Mouse (Mus musculus): Measurements from ENCODE around the gene Rsf1. TPM values are rescaled to one million over a fixed set of nuclear protein-coding genes. Genes with fewer than 3 reads are reported as not detected.
A peak's percentile ranks its signal among the peaks of the same experiment; 100 is the strongest.

The Rsf1 gene
- polyA plus RNA-seq, 1 experiment from 2014 or later, result 38.0 TPM

DNA sequence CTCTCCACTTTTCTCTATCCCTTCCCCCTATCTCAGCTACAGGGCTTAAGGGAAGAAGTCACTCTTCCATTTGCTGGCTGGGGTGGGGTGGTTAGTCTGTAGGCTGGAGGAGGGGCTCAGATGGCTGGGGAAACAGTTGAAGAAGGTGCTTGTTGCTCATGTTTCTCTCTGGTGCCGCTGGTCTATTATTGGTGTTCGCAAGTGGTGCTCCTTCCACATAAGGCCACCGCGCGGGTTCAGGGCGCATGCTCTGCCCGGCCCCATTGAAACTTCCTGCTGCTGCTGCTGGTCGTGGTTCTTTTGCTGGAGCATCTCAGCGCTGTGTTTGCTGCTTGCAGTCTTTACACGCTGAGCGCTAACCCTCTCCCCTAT is 1.1 kb downstream of the Rsf1 start:
- ATAC-seq (ENCODE audit: low FRiP score), result peak; percentile 55
- no peaks in the 10 kb centered on the region for H3K36me3 ChIP-seq (replicated peaks)
- H3K4me2 ChIP-seq, result peak overlapping the region; percentile 85
- H3K9ac ChIP-seq, result peak overlapping the region; percentile 99
- peaks cover 11% of the 10 kb centered on the region for H3K4me1 ChIP-seq
- H3K9me3 ChIP-seq, result no peaks in the 10 kb centered on the region
- no peaks in the 10 kb centered on the region for H3K27me3 ChIP-seq
- H3K4me3 ChIP-seq (replicated peaks), result peak overlapping the region; percentile 99
- WGBS, result under 1% methylated on average over 11 of the region's 11 CpGs
- peak overlapping the region; percentile 99 for H3K27ac ChIP-seq

DNA sequence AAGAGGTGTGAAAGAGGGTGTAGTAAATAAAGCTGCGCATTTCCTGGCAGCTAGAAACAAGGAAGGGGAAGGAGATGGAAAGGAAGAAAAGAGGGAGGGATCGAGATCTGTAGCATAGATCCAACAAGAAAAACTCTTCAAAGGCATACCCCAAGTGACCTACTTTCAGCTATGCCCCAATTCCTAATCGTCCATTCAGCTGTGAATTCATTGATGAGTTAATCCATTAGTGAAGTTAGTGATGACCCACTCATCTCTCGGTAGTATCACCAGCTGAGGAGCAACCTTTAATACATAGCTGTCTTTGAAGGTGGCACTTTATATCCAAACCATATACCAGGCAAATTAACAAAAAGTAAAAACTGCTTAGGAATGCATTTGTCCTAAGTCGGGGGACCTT is 8.8 kb downstream of the Rsf1 start:
- Histone ChIP-seq H3K36me3 (replicated peaks) (peaks cover 8% of the 10 kb centered on the region), H3K9ac (no peak overlapping the region), H3K27ac (no peak overlapping the region), H3K9me3 (no peaks in the 10 kb centered on the region), H3K4me1 (peaks cover 8% of the 10 kb centered on the region), H3K4me2 (no peak overlapping the region), H3K27me3 (no peaks in the 10 kb centered on the region), H3K4me3 (replicated peaks) (no peak overlapping the region)
- no peak for ATAC-seq (ENCODE audit: low FRiP score)
- 71% methylated on average over 5 of the region's 5 CpGs for WGBS

DNA sequence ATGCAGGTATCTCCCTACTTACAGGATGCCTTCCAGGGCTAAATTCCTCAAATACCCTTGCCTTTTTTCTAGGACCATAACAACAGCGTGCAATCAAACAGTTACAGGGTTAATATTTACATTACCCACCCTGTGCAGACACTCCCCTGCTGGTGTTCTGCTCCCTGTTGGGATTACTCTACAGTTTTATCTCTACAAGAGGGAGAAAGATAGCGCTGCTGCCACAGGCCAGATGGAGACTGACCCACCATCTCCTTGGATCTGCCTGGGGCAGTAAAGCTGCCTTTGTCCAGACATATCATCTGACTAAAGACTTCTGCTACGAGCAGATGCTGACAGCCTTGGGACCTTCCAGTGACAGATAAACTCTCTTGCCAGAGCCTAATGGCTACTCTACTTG is 10.8 kb downstream of the Rsf1 start:
- Histone ChIP-seq H3K9ac (no peak overlapping the region), H3K27ac (0 out of 2 replicates have a peak overlapping the region, but pooled peaks have one; percentile 19)
- 70% methylated on average over 3 of the region's 3 CpGs for WGBS

DNA sequence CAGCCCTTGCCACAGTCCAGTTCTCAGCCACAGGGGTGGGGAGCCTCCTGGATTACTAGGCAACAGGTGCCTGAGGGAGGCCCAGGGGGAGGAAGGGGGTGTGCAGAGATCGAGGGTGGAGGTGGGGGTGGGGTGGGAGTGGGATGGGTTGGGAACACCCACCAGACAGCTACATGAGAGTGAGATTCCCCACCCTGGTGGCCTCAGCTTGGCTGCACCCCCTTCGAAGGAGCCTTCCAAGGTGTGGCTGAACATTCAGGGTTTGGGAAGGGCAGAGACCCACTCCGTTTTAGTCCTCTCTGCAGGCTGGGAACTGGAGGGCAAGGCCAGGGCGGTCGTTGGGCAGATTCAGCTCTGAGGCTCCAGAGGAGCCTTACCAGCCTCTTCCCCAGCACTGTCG is 11.6 kb downstream of the Rsf1 start:
- 92% methylated on average over 6 of the region's 6 CpGs for WGBS
- H3K4me3 ChIP-seq (replicated peaks), result no peak overlapping the region
- 0 out of 2 replicates have a peak, but pooled peaks cover 3% of the 10 kb centered on the region for H3K9me3 ChIP-seq
- no peak overlapping the region for H3K4me2 ChIP-seq
- H3K9ac ChIP-seq, result no peak overlapping the region
- ATAC-seq (ENCODE audit: low FRiP score), result no peak
- H3K36me3 ChIP-seq (replicated peaks), result peaks cover 8% of the 10 kb centered on the region
- no peaks in the 10 kb centered on the region for H3K27me3 ChIP-seq
- no peak overlapping the region for H3K27ac ChIP-seq
- H3K4me1 ChIP-seq, result peaks cover 8% of the 10 kb centered on the region

More for the DNA sequence above, 10.8 kb downstream of the Rsf1 start:
- Histone ChIP-seq H3K36me3 (replicated peaks) (peaks cover 8% of the 10 kb centered on the region), H3K4me3 (replicated peaks) (no peak overlapping the region), H3K4me2 (no peak overlapping the region), H3K27me3 (no peaks in the 10 kb centered on the region), H3K9me3 (0 out of 2 replicates have a peak, but pooled peaks cover 3% of the 10 kb centered on the region), H3K4me1 (peaks cover 8% of the 10 kb centered on the region)
- no peak for ATAC-seq (ENCODE audit: low FRiP score)

DNA sequence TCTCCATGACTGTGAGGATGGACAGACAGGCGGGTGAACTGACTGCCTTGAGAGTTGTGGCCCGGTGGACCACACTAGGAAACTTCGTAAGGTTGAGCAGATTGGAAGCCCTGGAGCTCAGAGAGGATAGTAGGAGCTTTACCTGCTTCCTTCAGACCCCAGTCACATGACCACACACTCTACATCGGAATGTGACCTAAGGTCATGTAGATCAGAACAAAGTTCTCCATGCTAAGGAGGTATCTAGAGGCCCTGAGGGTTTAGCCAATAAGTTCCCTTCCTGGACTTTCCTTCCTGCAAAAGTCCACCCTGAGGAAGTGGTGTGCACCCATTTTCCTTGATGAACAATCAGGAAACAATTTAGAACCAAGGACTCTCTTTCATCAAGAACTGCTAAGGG is 12.7 kb downstream of the Rsf1 start:
- 96% methylated on average over 4 of the region's 4 CpGs for WGBS
- no peak overlapping the region for H3K4me3 ChIP-seq (replicated peaks)
- H3K36me3 ChIP-seq (replicated peaks), result peaks cover 8% of the 10 kb centered on the region
- H3K27ac ChIP-seq, result no peak overlapping the region
- no peak overlapping the region for H3K9ac ChIP-seq
- H3K27me3 ChIP-seq, result no peaks in the 10 kb centered on the region
- peaks cover 8% of the 10 kb centered on the region for H3K4me1 ChIP-seq
- H3K4me2 ChIP-seq, result no peak overlapping the region
- ATAC-seq (ENCODE audit: low FRiP score), result no peak
- 0 out of 2 replicates have a peak, but pooled peaks cover 3% of the 10 kb centered on the region for H3K9me3 ChIP-seq

DNA sequence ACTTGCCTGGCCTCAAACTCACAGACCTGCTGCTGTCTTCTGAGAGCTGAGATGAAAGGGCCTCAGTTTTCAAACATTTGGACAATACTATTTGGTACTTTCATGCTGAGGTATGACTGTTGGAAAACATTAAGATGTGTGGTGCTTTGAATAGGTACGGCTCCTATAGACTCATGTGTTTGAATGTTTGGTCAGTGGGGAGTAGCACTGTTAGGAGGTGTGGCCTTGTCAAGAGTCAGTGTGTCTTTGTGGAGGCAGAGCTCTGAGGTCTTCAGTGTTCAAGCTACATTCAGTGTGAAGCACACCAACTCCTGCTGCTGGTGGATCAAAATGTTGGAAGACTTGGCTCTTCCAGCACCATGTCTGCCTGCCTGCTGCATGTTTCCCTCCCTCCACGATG is 13.8 kb downstream of the Rsf1 start:
- peaks cover 8% of the 10 kb centered on the region for H3K36me3 ChIP-seq (replicated peaks)
- ATAC-seq (ENCODE audit: low FRiP score), result no peak
- WGBS, result 94% methylated on average over 2 of the region's 2 CpGs

DNA sequence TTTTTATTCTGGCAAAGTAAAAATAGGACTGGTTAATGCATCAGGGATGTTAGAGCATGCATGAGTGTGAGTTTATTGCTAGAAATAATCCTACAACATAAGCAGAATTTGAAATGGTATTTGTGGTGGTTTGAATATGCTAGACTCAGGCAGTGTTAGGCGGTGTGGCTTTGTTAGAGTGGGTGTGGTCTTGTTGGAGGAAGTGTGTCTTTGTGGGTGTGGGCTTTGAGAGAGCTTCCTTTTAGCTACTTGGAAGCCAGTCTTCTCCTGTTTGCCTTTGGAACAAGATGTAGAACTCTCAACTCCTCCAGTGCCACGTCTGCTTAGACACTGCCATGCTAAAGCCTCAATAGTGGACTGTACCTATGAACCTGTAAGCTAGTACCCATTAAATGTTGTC is 18.9 kb downstream of the Rsf1 start:
- ATAC-seq (ENCODE audit: low FRiP score), result no peak
- H3K27me3 ChIP-seq, result no peaks in the 10 kb centered on the region
- H3K4me1 ChIP-seq, result no peaks in the 10 kb centered on the region
- WGBS, result 92% methylated on average over 2 of the region's 2 CpGs
- H3K9me3 ChIP-seq, result 0 out of 2 replicates have a peak, but pooled peaks cover 3% of the 10 kb centered on the region
- no peak overlapping the region for H3K9ac ChIP-seq
- no peak overlapping the region for H3K27ac ChIP-seq
- no peak overlapping the region for H3K4me2 ChIP-seq
- no peaks in the 10 kb centered on the region for H3K36me3 ChIP-seq (replicated peaks)
- no peak overlapping the region for H3K4me3 ChIP-seq (replicated peaks)

More for the DNA sequence above, 13.8 kb downstream of the Rsf1 start:
- H3K27me3 ChIP-seq, result no peaks in the 10 kb centered on the region
- H3K9ac ChIP-seq, result no peak overlapping the region
- H3K9me3 ChIP-seq, result 0 out of 2 replicates have a peak, but pooled peaks cover 3% of the 10 kb centered on the region
- H3K4me3 ChIP-seq (replicated peaks), result no peak overlapping the region
- peaks cover 8% of the 10 kb centered on the region for H3K4me1 ChIP-seq
- no peak overlapping the region for H3K27ac ChIP-seq
- H3K4me2 ChIP-seq, result no peak overlapping the region

DNA sequence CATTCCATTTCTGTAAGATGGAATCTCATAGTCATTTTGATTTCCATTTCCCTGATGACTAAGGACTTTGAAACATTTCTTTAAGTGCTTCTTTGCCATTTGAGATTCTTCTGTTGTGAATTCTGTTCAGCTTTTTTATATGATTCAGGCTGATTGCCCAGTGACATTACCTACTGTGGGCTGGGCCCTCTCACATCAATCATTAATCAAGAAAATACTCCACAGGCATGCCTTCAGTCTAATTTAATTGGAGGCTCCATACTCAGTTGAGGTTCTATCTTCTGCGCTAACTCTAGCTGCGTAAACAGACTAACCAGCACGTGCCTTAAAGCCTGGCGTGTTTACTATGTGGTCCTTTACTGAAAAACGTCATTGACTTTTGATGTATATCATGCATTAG is 41.7 kb downstream of the Rsf1 start:
- WGBS, result 94% methylated on average over 5 of the region's 5 CpGs
- Histone ChIP-seq H3K9me3 (no peaks in the 10 kb centered on the region), H3K4me3 (replicated peaks) (no peak overlapping the region), H3K27ac (no peak overlapping the region), H3K4me2 (no peak overlapping the region), H3K4me1 (no peaks in the 10 kb centered on the region), H3K9ac (no peak overlapping the region), H3K36me3 (replicated peaks) (peaks cover 7% of the 10 kb centered on the region), H3K27me3 (no peaks in the 10 kb centered on the region)
- ATAC-seq (ENCODE audit: low FRiP score), result no peak

DNA sequence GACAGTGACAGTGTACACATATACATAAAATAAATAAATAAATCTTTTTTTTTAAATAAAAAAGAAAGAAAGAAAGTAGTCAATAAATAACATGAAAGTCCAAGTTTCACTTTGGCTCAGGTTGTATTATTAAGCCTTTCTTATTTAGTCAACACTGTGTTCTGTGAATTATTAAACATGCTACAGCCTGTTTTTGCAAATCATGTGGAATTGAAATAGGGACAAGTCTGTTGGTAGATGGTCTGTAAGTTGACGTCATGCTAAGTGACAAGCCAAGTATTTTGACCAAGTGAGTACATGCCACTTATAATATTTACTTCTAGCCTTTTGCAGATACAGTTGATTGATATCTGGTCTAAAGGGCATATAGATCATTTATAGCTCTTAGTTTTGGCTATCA is 43.0 kb downstream of the Rsf1 start:
- no peak for ATAC-seq (ENCODE audit: low FRiP score)
- Histone ChIP-seq H3K27ac (no peak overlapping the region), H3K4me2 (no peak overlapping the region), H3K9ac (no peak overlapping the region), H3K36me3 (replicated peaks) (peaks cover 6% of the 10 kb centered on the region), H3K27me3 (no peaks in the 10 kb centered on the region), H3K4me3 (replicated peaks) (no peak overlapping the region), H3K4me1 (no peaks in the 10 kb centered on the region), H3K9me3 (no peaks in the 10 kb centered on the region)
- 100% methylated on average over 1 of the region's 1 CpGs for WGBS

DNA sequence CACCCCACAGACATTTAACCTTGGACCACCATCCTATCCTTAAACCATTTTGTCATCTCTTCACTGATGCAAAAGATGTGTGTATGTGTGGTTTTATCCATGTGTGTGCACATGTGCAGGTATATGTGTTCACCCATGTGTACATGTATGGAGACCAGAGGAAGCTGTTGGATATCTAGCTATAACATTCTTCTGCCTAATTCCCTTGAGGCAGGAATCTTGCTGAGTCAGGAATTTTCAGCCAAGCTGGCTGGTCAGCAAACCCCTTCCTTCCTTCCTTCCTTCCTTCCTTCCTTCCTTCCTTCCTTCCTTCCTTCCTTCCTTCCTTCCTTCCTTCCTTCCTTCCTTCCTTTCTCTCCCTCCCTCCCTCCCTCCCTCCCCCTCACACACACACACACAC is 43.7 kb downstream of the Rsf1 start:
- Histone ChIP-seq H3K27me3 (no peaks in the 10 kb centered on the region), H3K36me3 (replicated peaks) (no peaks in the 10 kb centered on the region), H3K4me3 (replicated peaks) (no peak overlapping the region), H3K4me1 (no peaks in the 10 kb centered on the region), H3K27ac (no peak overlapping the region), H3K9ac (no peak overlapping the region), H3K4me2 (no peak overlapping the region), H3K9me3 (no peaks in the 10 kb centered on the region)
- ATAC-seq (ENCODE audit: low FRiP score), result no peak

DNA sequence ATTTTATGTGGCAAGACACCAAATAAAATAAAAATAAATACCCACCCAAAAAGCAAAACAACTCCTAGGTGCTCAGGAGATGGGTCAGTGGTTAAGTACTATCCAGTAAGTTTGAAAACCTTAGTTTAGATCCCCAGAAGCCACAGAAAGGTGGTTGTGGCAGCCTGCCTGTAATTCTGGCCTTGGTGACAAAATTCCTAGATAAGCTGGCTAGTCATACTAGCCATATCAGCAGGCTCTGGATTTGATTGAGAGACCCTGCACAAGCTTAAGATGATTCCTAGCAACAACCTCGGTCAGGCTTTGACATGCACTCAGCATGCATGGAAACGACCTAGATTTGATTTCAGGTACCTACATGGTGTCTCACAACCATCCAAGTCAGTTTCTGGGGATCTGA is 49.7 kb downstream of the Rsf1 start:
- Histone ChIP-seq H3K4me1 (no peaks in the 10 kb centered on the region), H3K4me3 (replicated peaks) (no peak overlapping the region), H3K27me3 (no peaks in the 10 kb centered on the region), H3K9me3 (no peaks in the 10 kb centered on the region), H3K27ac (no peak overlapping the region), H3K4me2 (no peak overlapping the region), H3K9ac (no peak overlapping the region), H3K36me3 (replicated peaks) (no peaks in the 10 kb centered on the region)
- 82% methylated on average over 2 of the region's 2 CpGs for WGBS
- no peak for ATAC-seq (ENCODE audit: low FRiP score)

DNA sequence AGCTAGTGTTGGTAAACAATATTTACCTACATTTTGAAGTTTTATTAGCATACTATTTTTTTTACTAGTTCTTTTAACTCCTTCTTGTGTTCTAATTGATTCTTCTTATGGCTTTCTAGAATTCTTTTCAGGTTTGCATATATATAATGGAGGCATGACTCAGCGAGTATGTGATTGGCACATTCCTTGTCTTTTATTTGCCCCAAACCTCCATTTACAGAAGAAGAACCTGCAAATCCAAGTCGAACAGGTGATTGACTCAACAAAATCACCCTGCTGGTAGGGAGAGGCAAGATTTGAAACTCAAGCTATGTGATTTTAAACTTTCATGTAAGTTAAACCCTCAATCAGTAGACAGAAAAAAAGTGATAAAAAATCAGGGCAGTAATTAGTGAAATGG is 51.6 kb downstream of the Rsf1 start:
- H3K36me3 ChIP-seq (replicated peaks), result no peaks in the 10 kb centered on the region
- H3K9me3 ChIP-seq, result no peaks in the 10 kb centered on the region
- H3K4me3 ChIP-seq (replicated peaks), result no peak overlapping the region
- no peaks in the 10 kb centered on the region for H3K4me1 ChIP-seq
- H3K4me2 ChIP-seq, result no peak overlapping the region
- 60% methylated on average over 2 of the region's 2 CpGs for whole genome bisulfite sequencing
- no peaks in the 10 kb centered on the region for H3K27me3 ChIP-seq
- no peak for ATAC-seq (ENCODE audit: low FRiP score)
- H3K9ac ChIP-seq, result no peak overlapping the region
- H3K27ac ChIP-seq, result no peak overlapping the region

DNA sequence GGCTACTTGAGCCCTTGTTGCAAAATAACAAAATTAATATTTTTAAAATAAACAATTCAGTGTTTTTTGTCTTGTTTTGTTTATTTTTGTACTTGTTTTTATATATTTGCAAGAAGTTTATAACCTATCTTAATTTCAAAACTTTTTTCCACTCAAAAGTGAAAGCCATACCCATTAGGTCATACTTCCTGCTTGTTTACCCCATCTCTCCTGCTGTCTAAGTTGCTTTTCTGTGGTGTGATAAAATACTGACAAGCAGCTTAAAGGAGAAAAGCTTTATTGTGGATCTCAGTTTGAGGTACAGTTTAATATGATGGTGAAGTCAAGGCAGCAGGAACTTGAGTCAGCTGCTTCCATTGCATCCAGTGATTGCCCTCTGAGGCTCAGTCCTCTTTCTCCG is 53.2 kb downstream of the Rsf1 start:
- ATAC-seq (ENCODE audit: low FRiP score), result no peak
- Histone ChIP-seq H3K27ac (no peak overlapping the region), H3K9ac (no peak overlapping the region), H3K27me3 (no peaks in the 10 kb centered on the region), H3K9me3 (no peaks in the 10 kb centered on the region), H3K4me2 (no peak overlapping the region), H3K4me1 (no peaks in the 10 kb centered on the region), H3K4me3 (replicated peaks) (no peak overlapping the region), H3K36me3 (replicated peaks) (no peaks in the 10 kb centered on the region; the same call in 1 of the 2 replicates)
- 95% methylated on average over 1 of the region's 1 CpGs for WGBS
